ENCODE assay signal across 11 mouse cellular contexts in genomic region chr15:79651481-79651880, GRCm38 (mm10). TPM values are rescaled to one million over a fixed set of nuclear protein-coding genes. Genes with fewer than 3 reads are reported as not detected.
DNase-seq lines count a peak whose midpoint lies in the region; ATAC-seq and TF ChIP-seq lines count a peak whose summit lies in the region.
"Had no signal": no experiment of that assay in that cellular context is flagged by ENCODE, and none has a peak within 500 bp of the region (broad histone marks: within the 10 kb centered on the region; RNA-seq: fewer than 3 reads in every experiment).

No protein-coding gene starts in this region.

- no peak overlapping the region for H3K27ac ChIP-seq in lung, postnatal 0 days (ENCODE audit: low read length)
- H3K27ac ChIP-seq in stomach, postnatal 0 days (replicated peaks), result no peak overlapping the region
- H3K27ac ChIP-seq: embryonic facial prominence, embryonic 12.5 days; liver, embryonic 15.5 days had no signal

- 75% methylated on average over 4 of the region's 4 CpGs for WGBS in lung, postnatal 0 days
- 80% methylated on average over 4 of the region's 4 CpGs for WGBS in stomach, postnatal 0 days

- H3K27me3 ChIP-seq in lung, postnatal 0 days (replicated peaks; ENCODE audit: insufficient read depth, low read length), result no peaks in the 10 kb centered on the region
- no peaks in the 10 kb centered on the region for H3K27me3 ChIP-seq in stomach, postnatal 0 days (ENCODE audit: control insufficient read depth, insufficient read depth, low read length)
- H3K27me3 ChIP-seq: embryonic facial prominence, embryonic 12.5 days; liver, embryonic 15.5 days had no signal

- H3K4me1 ChIP-seq in lung, postnatal 0 days (ENCODE audit: insufficient read depth, low read depth, low read length), result no peaks in the 10 kb centered on the region
- H3K4me1 ChIP-seq in stomach, postnatal 0 days (replicated peaks; ENCODE audit: control insufficient read depth, insufficient read depth), result no peaks in the 10 kb centered on the region
- H3K4me1 ChIP-seq: embryonic facial prominence, embryonic 12.5 days; liver, embryonic 15.5 days had no signal

- H3K36me3 ChIP-seq in lung, postnatal 0 days (ENCODE audit: insufficient read depth, low read length), result 0 out of 2 replicates have a peak, but pooled peaks cover 3% of the 10 kb centered on the region
- no peaks in the 10 kb centered on the region for H3K36me3 ChIP-seq in stomach, postnatal 0 days (ENCODE audit: control insufficient read depth, insufficient read depth, low read length)
- H3K36me3 ChIP-seq: liver, embryonic 15.5 days had no signal

- DNase-seq in embryo, embryonic 10.5 days (ENCODE audit: low spot score), result peak; percentile 11
- no peak for DNase-seq in embryo, embryonic 9.5 days (ENCODE audit: extremely low spot score)
- DNase-seq in lung, postnatal 0 days (ENCODE audit: low spot score), result no peak
- DNase-seq in lung, adult 18-20 months, result no peak
- no peak for DNase-seq in brain, embryonic 14.5 days (ENCODE audit: low read depth)
- no peak for DNase-seq in stomach, postnatal 0 days (ENCODE audit: low spot score)
- DNase-seq in cerebellum, postnatal 4 days (ENCODE audit: low spot score in 2 of 2), result no peak
- no peak for DNase-seq in left cerebral cortex, postnatal 36 days (ENCODE audit: low spot score in 2 of 2)

- H3K4me2 ChIP-seq in lung, postnatal 0 days (replicated peaks; ENCODE audit: low read depth, low read length), result no peak overlapping the region
- no peak overlapping the region for H3K4me2 ChIP-seq in stomach, postnatal 0 days (replicated peaks; ENCODE audit: low read depth)
- H3K4me2 ChIP-seq: embryonic facial prominence, embryonic 12.5 days; liver, embryonic 15.5 days had no signal

- no peak for TF ChIP-seq EP300 in lung, postnatal 0 days (IDR thresholded peaks at IDR 0.05)
- no peak for TF ChIP-seq EP300 in stomach, postnatal 0 days (optimal IDR thresholded peaks at IDR 0.05)

- no peak for ATAC-seq in lung, postnatal 0 days
- no peak for ATAC-seq in stomach, postnatal 0 days (ENCODE audit: low FRiP score, low TSS enrichment)

- TF ChIP-seq CTCF in lung, postnatal 0 days (IDR thresholded peaks at IDR 0.05), result peak; percentile 57
- TF ChIP-seq CTCF in brain, embryonic 14.5 days (IDR thresholded peaks at IDR 0.05; ENCODE audit: borderline replicate concordance, extremely low read depth, insufficient read depth, insufficient read length), result peak; percentile 52; the same call in 1 of the 2 replicates
- TF ChIP-seq CTCF in stomach, postnatal 0 days (IDR thresholded peaks at IDR 0.05; ENCODE audit: low read depth), result peak; percentile 70

- intact Hi-C loops in left cerebral cortex, postnatal 36 days (cut with DNase I), result loop anchor here (10.0 kb wide), 1 partner anchor 427 kb away; the partner anchor contains the start of genes Gm49486 and Pick1

- H3K9me3 ChIP-seq in lung, postnatal 0 days (ENCODE audit: low read length), result no peaks in the 10 kb centered on the region
- no peaks in the 10 kb centered on the region for H3K9me3 ChIP-seq in stomach, postnatal 0 days (ENCODE audit: control insufficient read depth, low read length)
- H3K9me3 ChIP-seq: embryonic facial prominence, embryonic 12.5 days; liver, embryonic 15.5 days had no signal

- H3K9ac ChIP-seq in lung, postnatal 0 days (replicated peaks; ENCODE audit: low read depth), result no peak overlapping the region
- H3K9ac ChIP-seq in stomach, postnatal 0 days (ENCODE audit: low read length), result no peak overlapping the region
- H3K9ac ChIP-seq: embryonic facial prominence, embryonic 12.5 days; liver, embryonic 15.5 days had no signal

- H3K4me3 ChIP-seq in lung, postnatal 0 days (ENCODE audit: low read depth, low read length), result no peak overlapping the region
- no peak overlapping the region for H3K4me3 ChIP-seq in stomach, postnatal 0 days (ENCODE audit: low read depth, low read length)
- H3K4me3 ChIP-seq: embryonic facial prominence, embryonic 12.5 days; liver, embryonic 15.5 days; myocyte had no signal

- TF ChIP-seq POLR2A in brain, embryonic 14.5 days (IDR thresholded peaks at IDR 0.05; ENCODE audit: borderline replicate concordance, extremely low read depth, insufficient read depth, insufficient read length, poor library complexity, severe bottlenecking), result no peak

RNA-seq across cellular contexts. Expression of gene Fam227a, which starts 7.3 kb away (rescaled TPM):
- polyA plus RNA-seq in lung, postnatal 0 days (2015; fragmentation: Nextera tagmentation; extraction: Ambion mirVana), result 1.2 and 1.3 TPM in 2 replicates
- polyA plus RNA-seq in brain, embryonic 14.5 days (2012; rRNA removed), result 33.7 and 33.9 TPM in 2 replicates
- polyA plus RNA-seq in stomach, postnatal 0 days (2015; fragmentation: Nextera tagmentation; extraction: Ambion mirVana), result 0.29 and 0.41 TPM in 2 replicates
- total RNA-seq in left cerebral cortex, postnatal 36 days (2021), result 10 to 100 TPM in 1 of 2 experiments, 1 to 10 TPM in 1; 8.0 to 13.2 TPM

RNA-seq across cellular contexts. Expression of gene Cby1, which starts 7.5 kb away (rescaled TPM):
- polyA plus RNA-seq in lung, postnatal 0 days (2015; fragmentation: Nextera tagmentation; extraction: Ambion mirVana), result 43.5 and 45.3 TPM in 2 replicates
- 29.4 and 31.5 TPM in 2 replicates for polyA plus RNA-seq in brain, embryonic 14.5 days (2012; rRNA removed)
- 30.2 and 31.2 TPM in 2 replicates for polyA plus RNA-seq in stomach, postnatal 0 days (2015; fragmentation: Nextera tagmentation; extraction: Ambion mirVana)
- total RNA-seq in left cerebral cortex, postnatal 36 days (2021), result 10 to 100 TPM; 43.5 to 56.1 TPM

RNA-seq across cellular contexts. Expression of gene Tomm22, which starts 19.2 kb away (rescaled TPM):
- 167 and 168 TPM in 2 replicates for polyA plus RNA-seq in lung, postnatal 0 days (2015; fragmentation: Nextera tagmentation; extraction: Ambion mirVana)
- polyA plus RNA-seq in brain, embryonic 14.5 days (2012; rRNA removed), result 114 and 142 TPM in 2 replicates
- 186 and 196 TPM in 2 replicates for polyA plus RNA-seq in stomach, postnatal 0 days (2015; fragmentation: Nextera tagmentation; extraction: Ambion mirVana)
- 10 to 100 TPM; 90.7 to 100.0 TPM for total RNA-seq in left cerebral cortex, postnatal 36 days (2021)

RNA-seq across cellular contexts. Expression of gene Josd1, which starts 36.2 kb away (rescaled TPM):
- polyA plus RNA-seq in lung, postnatal 0 days (2015; fragmentation: Nextera tagmentation; extraction: Ambion mirVana), result 12.7 and 13.9 TPM in 2 replicates
- 34.9 and 37.4 TPM in 2 replicates for polyA plus RNA-seq in brain, embryonic 14.5 days (2012; rRNA removed)
- 11.7 and 13.4 TPM in 2 replicates for polyA plus RNA-seq in stomach, postnatal 0 days (2015; fragmentation: Nextera tagmentation; extraction: Ambion mirVana)
- total RNA-seq in left cerebral cortex, postnatal 36 days (2021), result 10 to 100 TPM; 64.0 to 69.3 TPM

RNA-seq across cellular contexts. Expression of gene Gtpbp1, which starts 39.2 kb away (rescaled TPM):
- 16.9 and 17.9 TPM in 2 replicates for polyA plus RNA-seq in lung, postnatal 0 days (2015; fragmentation: Nextera tagmentation; extraction: Ambion mirVana)
- 41.2 and 61.0 TPM in 2 replicates for polyA plus RNA-seq in brain, embryonic 14.5 days (2012; rRNA removed)
- 13.3 and 17.1 TPM in 2 replicates for polyA plus RNA-seq in stomach, postnatal 0 days (2015; fragmentation: Nextera tagmentation; extraction: Ambion mirVana)
- 10 to 100 TPM; 45.1 to 47.1 TPM for total RNA-seq in left cerebral cortex, postnatal 36 days (2021)

Comparison
In these comparisons a context has a peak if more than half of its experiments do, and no peak if none do; other contexts are left out.
1. RNA of gene Fam227a, which starts 7.3 kb away (polyA plus RNA-seq): 33.7 to 33.9 TPM in brain, embryonic 14.5 days; 1.2 to 1.3 TPM in lung, postnatal 0 days and 0.29 to 0.41 TPM in stomach, postnatal 0 days; every median in the first group is over 10 times any median in the second.
2. Peak in every context shown above with its lines, with median percentiles within 50 percentile points of each other: CTCF ChIP-seq.